Mouse (Mus musculus): Measurements from ENCODE around the gene Cep89.

Cep89 gene

DNA sequence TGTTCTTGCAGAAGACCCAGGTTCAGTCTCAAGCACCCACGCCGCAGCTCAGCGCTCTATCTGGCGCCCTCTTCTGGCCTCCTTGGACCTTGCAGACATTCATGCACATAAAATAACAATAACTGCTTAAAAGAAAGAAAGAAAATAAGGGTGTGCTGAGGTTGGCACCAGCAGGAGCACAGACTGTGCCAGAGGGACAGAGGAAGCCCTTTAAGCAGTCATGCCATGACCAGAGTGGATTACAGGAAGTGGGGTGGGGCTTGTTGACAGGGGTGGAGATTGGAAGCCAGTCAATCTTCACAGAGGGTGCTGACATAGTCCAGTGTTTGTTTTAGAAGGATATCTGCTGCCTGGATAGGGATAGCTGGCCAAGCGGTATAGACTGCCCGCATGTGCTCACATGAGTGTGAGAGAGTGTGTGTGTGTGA, 10.3 kb upstream of the Cep89 start:
- no peak for DNase-seq

DNA sequence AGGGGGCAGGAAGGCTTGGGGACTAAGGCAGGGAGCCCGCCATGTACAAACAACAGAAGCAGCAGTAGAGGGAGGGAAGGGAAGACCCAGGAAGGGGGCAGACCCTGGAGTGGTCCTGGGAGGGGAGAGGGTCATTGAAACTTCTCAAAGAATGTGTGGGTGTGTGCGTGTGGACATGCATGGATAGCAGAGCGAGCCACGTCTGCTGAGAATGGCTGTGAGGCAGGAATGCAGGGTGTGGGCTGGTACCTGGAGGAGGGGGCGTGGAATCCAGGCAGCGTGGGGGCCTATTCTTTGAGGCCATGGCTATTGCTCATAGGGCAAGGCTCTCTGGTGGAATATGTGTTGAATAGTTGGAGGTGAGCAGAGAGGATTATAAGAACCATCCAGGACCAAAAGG, 8.1 kb upstream of the Cep89 start:
- no peak for DNase-seq

DNA sequence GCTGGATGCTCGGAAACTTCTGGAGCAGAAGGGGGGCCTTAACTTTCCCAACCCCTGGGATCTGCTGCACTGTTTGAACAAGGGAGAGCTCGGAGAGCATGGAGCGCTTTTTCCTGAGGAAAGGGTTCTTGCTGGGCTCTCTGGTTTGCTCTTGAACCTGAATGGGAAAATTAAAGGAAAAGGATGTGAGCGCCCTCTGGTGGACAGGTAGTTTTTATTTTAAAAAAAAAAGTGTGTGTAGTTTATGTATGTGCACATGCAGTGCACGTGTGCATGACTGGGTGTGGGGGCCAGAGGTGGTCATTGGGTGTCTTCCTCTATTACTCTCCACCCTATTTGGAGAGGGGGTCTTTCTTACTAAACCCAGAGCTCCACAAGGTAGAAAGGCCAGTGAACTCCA, 3.9 kb upstream of the Cep89 start:
- no peak for DNase-seq

GRCm38 (mm10) chr7:35395734-35396456, 940 bp upstream of the Cep89 start:
- no peak for DNase-seq

DNA sequence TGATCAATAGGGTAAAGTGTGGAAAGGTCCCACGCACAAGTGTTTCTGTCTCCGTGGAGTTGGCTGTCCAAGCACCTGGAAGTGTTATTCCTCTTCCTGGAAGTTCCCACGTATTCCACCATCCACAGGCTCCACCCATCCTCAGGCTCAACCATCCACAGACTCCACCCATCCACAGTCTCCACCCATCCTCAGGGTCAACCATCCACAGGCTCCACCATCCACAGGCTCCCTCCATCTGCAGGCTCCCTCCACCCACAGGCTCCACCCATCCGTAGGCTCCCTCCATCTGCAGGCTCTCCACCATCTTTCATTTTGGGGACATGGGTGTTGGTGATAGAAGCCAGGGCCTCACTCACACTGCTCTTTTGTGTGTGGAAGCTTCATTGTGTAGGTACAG, 4.3 kb downstream of the Cep89 start:
- DNase-seq: no peak

DNA sequence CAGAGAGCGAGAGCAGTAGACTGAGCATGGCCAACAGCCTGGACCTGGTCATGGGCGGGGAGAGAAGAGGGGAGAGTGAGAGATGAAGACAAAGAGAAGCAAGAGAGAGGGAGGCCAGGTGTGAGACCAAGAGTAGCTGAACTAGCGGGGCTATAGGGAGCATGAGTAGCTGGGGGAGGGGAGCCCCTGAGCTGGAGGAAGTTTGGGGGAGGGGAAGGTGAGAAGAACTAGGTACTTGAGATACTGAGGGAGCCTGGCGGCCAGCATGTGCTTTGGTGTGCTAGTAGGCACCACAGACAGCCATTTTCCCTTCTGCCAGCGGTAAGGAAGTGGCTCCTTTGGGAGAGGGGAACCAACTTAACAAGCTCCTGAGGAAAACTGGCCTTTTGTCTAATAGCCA, 18.4 kb downstream of the Cep89 start:
- DNase-seq: no peak

DNA sequence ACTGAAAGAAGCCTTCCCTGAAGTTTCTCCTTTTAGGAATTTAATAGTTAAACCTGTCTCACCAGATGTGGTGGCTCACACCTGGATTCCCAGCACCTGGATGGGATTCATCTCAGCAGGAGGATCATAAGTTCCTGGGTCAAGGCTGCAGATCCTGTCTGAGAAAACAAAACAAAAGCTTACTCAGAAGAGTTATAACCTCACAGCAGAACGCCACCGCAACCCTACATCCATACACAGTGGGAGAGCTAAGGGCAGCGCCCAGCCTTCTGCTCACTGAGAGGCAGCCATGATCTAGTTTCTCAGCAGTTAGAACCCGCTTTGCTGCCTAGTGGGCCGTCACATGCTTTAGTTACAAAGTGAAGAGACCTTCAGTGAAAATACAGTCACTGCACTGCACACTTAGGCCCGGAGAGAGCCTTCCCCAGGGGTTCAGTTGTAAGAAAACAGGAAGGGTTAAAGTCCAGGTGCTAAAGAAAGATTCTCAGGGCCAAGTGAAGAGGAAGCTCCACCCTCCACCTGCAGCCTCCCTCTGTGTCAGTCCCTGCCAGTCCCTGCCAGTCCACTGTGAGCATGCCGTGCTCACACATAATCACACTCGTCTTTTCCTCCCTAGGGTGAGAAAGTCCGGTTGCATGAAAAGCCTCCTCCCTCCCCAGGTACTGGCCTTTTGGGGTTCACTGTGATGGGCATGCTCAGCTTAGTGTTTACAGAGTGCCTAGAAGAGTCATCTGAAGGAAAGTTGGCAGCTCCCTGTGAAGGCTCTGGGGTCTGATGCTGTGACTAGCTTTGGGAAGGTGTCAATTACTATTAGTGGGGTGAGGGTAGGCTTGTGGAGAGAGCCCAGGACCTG, 19.2 kb downstream of the Cep89 start:
- DNase-seq: peak in 1 of 2 experiments; percentile 22

DNA sequence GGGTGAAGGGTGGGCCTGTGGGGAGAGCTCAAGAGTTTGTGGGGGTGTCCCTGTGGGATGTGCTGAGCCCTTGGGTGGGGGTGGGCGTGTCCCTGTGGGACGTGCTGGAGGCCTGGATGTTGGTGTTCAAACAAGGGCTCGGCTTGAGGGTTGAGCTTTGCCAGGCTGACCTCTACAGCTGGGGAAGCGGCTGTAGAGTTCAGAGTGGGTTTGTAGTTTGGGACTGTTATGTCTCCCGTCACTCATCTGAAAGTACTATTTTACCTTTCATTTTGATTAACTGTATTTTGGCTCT, 19.8 kb downstream of the Cep89 start:
- DNase-seq: no peak

DNA sequence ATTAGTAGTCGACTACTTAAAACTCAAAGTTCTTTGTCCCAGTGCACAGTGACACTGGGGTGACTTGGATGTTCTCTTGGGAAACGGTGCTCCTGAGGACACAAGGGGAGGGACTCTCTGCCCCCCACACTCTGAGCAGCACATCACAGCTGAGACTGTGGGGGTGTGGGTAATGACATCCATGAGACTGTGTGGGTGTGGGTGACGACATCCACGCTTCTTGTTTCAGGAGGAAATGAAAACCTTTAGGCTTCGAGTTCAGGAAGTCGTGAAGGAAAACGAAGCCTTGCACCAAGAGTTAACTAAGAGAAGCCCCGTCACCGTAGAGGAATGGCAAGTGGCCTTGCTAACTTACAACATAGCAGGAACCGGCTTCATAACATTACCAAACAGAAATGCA, 26.2 kb downstream of the Cep89 start:
- DNase-seq: no peak

GRCm38 (mm10) chr7:35428146-35428545, 31.3 kb downstream of the Cep89 start:
- DNase-seq: no peak

DNA sequence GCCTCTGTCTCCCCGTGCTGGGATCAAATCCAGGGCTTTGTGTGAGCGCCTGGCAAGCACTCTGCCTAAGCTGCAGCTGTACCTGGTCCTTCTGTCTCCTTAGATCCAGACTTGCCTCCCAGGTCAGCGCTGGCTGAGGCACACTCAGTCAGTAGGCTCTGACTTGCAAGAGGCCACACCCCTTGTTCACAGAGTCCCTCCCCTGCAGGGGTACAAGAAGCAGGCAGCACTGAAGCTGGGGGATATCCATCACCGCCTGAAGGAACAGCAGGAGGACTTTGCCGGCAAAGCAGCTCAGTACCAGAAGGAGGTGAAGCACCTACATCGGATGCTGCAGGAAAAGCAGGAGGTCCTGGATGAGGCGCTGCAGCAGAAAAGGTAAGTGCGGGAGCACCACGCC, 38.4 kb downstream of the Cep89 start:
- no peak for DNase-seq

GRCm38 (mm10) chr7:35447501-35447900, 50.7 kb downstream of the Cep89 start:
- no peak for DNase-seq

GRCm38 (mm10) chr7:35447996-35448846, 51.4 kb downstream of the Cep89 start, which contains the start of gene Slc7a9:
Gene Slc7a9, plus strand, starts transcription at chr7:35448796.
- no peak for DNase-seq

- no peak for DNase-seq
Observed at GRCm38 (mm10) chr7:35448867-35449266, 52.0 kb downstream of the Cep89 start.

- no peak for DNase-seq
Observed at GRCm38 (mm10) chr7:35456091-35456814, 59.4 kb downstream of the Cep89 start.

DNA sequence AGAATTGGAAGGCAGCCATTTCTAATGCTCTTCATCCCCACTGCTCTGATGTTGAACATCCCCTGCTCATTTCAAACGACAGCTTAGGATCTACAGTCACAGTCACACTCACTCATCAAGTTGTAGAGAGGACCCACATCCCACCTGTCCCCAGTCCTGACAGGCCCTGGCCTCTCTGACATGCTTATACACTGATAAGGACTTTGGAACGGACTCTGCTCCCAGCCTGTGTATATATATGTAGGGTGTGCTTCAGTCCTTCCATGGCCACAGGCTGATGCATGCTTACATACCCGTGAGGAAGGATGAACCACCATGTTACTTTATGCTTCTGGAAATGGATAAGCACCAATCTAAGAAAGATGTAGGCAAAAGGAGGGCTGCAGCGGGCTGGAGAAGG, 64.1 kb downstream of the Cep89 start:
- no peak for DNase-seq

DNA sequence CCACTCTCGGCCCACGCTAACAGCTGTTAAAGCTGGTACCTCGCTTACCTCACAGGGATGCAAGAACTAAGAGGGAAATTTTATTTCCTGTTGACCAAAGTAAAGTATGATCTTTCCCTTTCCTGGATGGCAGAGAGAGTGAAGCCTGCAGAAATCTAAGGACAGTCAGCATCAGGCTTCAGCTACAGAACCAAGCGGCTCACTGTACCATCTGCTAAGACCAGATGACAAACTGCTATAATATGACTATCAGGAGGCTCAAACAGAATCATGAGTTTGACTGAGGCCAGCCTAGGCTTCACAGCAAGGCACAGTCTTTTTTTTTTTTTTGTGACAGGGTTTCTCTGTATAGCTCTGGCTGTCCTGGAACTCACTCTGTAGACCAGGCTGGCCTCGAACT, 68.2 kb downstream of the Cep89 start:
- no peak for DNase-seq

DNA sequence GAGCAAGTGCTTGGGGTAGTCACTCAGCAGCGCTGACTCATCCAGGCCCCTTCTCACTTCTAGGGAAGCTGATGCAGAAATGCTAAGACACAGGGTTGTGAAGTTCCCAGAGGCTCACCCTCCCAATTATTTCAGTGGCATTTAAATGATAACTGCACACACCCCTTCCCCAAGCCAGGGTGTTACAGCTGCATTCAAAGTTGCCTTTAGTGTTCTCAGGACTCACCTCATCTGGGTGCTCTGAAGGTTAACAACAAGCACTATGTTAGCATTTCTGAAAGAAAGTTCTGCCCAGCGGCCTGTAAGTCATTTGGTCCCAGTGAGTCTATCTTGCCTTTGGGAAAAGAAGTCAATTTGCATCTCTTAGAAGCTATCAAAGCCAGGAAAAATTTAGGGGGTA, 71.0 kb downstream of the Cep89 start:
- no peak for DNase-seq

GRCm38 (mm10) chr7:35470794-35471193, 74.0 kb downstream of the Cep89 start:
- DNase-seq: no peak

DNA sequence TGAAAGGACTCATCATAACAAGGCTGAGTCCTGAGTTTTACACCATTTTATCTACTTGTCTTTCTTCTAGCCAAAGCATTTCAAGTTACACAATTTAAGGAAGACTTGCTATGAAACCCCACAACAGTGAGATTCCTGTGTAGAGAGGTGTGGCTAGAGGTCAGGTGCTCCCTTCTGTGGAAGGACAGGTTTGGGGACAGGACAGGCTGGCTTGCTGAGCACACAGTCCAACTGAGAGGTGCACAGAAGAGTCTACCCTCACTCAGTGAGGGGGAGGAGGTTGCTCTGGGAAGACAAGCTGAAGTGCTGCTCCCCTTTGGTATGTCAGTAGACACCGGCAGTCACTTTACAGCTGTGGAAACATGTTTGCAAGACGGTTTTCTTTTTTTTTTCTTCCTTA, 79.6 kb downstream of the Cep89 start:
- DNase-seq: no peak

- no peak for DNase-seq
Observed at GRCm38 (mm10) chr7:35485126-35485525, 88.3 kb downstream of the Cep89 start.

DNA sequence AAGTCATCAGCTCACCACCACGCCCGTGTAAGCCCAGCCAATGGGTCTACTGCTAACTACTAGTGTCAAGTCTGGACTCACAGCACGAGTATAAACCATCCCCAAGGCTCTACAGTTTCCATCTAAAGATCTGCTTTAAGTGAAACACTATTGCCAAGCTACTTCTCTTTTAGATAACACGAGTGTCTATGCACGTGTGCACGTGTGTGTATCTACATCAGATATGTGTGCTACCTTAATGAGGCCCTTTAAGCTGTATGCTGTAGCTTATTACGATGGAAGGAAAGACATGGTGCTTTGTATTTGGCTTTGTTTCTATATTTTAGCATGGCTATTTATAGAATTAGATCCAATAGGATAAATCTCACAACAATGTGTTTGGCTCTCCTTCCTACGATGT, 89.7 kb downstream of the Cep89 start:
- DNase-seq: no peak

Measured in spleen, adult 18-20 months (tissue).